Mouse (Mus musculus): ENCODE results near the gene N4bp1.
A peak's percentile ranks its signal among the peaks of the same experiment; 100 is the strongest.

Gene N4bp1

DNA sequence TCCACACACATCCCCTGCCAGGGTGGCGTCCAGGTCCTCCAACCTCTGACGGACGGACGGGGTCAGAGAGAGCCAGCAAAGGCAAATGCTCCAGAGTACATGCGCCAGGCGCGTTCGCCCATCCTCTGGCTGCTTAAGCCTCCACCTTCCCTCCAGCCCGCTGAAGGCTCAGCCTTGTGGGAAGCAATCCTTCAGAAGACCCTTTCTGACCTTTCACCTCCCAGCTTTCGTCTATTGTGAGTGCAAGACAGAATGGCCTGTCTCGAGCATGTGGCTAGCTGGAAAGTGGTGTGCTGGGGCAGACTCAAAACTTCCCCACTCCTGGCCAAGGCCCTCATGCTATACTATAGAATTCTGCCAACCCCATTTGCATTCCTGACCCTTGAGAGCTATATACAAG lies 30.4 kb downstream of the N4bp1 start:
- DNase-seq (ENCODE audit: low read depth), result no peak

DNA sequence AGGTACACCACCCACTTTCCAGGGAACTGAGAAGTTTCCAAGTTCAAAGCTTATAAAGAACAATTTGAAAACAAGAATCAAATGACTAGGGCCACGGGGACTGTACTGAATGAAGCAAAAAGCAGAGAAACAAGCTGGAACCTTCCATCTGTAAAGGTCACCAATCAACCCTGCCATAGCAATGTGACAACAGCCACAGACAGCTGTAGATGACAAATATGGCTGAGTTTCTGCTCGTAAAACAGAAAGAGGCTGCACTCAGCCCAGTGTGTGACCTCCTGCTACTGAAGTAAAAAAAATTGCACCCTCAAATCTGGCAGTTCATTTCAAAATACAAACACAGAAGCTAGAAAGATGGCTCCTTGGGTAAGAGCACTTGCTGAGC lies 31.1 kb downstream of the N4bp1 start:
- DNase-seq (ENCODE audit: low read depth), result no peak

DNA sequence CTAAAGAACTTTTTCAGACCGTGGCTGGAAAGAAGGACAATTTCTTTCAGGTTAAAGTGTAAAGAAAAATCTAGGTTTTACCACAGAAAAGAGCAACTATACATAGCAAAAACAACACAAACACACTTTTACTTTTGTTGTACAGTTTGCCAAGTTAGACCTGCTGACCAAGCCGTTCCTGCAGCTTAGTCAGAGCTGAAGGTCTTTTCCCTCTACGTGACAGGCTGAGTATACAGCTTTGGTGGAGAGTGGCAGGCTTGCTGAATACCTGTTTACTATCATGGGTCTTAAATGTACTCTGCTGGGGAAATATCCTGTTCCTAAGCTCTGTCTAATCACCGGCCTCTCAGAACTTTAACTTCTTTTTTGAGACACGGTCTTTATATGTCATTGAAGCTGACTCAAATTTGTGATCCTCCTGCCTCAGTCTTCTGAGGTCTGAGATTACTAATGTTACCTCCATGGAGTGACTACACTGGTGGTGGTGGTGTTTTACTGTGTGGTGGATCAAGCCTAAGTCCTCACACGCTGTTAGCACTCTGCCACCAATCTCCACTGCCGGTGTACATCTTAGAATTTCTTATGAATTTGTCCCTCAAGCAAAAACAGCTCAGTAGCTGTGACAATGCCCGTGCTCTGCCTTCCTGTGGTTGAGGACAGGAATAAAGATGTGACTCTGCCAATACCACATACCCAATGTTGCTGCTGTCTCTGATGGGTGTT lies 31.6 kb downstream of the N4bp1 start:
- no peak for DNase-seq (ENCODE audit: low read depth)

DNA sequence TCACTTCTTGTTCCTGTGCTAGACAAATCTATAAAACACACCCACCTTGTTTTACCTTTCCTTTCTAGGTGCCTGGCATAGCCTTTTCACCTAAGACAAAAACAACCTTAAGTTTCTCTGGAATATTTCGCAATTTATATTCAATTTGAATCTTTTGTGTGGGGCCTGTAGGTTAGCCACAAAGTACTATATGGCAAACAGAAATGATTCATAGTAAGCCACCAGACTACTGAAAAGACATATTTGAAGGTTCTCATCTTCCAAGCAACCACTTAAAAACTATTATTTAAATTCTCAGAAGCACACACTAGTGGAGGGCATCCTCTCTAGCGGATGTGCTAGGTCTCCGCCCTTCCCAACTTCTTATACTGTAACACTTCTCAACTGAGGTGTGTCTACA lies 32.6 kb downstream of the N4bp1 start:
- DNase-seq (ENCODE audit: low read depth), result no peak

DNA sequence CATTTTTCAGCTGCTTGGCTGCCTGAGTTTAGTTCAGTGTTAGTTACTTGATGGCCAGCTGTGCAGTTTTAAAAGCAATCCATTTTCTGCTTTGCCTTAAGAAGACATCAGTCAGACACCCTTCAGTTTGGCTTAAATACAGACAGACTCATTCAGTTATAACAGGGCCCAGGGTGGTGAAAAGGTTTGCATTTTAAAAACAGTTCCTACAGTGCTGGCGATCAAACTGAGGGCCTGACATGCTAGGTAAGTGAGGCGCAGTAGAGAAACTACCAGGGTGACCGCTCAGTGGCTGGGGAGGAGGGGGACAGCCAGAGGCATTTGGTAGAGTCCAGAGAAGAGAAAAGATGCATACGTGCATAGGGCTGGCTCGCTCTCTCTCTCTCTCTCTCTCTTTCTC lies 36.2 kb downstream of the N4bp1 start:
- DNase-seq (ENCODE audit: low read depth), result no peak

DNA sequence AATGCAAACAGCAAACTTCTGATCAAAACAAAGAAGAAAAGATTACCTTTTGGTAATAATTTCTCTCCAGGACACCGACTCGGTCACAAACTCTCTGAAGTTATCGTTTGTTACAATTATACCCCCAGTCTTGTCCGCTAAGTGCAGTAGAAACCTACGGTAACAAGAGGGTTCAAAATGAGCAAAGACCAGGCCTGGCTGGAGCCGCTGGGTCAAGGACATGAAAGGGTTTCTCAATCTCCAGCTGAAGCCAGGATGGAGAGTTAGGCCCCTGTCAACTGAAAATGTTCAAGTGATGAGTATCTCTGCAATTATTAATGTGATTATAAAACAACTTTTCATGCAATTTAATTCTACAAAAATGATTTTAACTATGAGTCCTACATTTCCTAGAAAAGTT lies 36.7 kb downstream of the N4bp1 start:
- no peak for DNase-seq (ENCODE audit: low read depth)

DNA sequence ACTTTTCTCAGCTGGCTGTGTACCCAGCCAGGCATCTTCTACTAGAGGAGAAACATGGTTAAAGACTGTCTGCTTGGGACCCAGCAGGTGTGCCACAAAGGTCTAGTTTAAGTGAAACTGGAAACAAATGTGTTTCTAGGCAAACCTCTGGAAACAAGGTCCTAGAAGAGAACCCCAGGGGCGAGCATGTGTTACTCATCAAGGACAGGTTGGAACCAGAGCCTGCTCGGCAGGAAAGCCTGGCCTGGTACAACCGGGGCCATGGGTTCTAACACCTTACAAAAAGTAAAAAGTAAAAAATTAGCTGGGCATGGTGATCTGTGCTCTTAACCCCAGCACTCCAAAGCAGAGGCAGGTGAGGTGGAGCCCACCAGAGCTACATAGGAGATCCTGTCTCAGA lies 38.0 kb downstream of the N4bp1 start:
- DNase-seq (ENCODE audit: low read depth), result no peak

DNA sequence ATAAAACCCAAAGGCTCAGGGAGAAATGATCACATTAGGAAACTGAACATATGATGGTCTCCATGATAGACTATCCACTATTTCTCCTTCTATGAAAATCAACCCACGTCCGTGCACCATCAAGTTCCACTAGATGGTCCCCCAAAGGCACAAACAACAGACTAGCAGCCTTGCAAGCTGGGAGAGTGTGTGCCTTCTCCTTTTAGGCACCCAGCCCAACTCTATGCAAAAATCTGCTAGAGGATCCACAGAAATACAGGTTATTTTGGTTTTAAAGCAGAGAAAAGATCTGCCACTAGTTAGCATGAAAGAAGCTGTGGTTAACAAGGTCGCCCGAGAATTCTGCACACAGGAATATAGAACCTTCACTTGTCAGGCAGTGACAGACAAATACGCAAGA lies 39.2 kb downstream of the N4bp1 start:
- no peak for DNase-seq (ENCODE audit: low read depth)

DNA sequence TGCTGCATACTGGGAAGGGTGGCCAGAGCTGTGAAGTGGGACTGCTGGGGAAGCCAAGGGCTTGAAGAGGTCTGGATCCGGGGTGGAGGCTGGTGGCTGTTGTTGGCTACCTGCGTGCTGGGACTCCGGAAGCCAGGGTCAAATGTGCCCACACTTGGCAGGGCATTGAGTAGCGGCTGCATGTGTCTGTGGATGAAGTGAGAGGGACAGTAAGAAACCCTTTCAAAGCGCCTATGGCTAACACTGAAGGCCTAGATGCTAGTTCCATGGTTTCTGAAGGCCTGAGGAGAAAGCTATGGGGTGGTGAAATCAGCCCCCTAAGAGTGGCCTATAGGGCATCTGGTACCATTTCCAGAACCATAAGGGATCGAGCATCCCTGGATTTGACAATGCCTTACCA lies 40.2 kb downstream of the N4bp1 start:
- DNase-seq (ENCODE audit: low read depth), result no peak

DNA sequence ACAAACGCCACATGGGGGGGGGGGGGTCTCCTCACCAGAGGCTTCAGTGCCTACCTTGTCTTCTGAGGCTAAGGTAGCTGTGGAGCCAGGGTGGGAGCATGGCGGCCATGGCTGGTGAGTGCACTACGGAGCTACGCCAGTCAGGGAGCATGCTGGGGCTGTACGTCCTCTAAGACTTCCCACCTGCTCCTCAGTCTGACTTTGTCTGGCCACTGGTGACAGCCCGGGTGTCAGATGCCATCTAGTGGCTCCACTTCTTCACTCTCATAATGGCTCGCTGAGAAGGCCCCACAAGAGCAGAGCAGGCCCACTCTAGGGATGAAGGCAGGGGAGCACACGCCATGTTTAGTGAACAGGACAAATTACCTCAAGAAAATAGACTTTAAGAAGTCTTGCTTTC lies 41.2 kb downstream of the N4bp1 start:
- DNase-seq (ENCODE audit: low read depth), result peak; percentile 32

DNA sequence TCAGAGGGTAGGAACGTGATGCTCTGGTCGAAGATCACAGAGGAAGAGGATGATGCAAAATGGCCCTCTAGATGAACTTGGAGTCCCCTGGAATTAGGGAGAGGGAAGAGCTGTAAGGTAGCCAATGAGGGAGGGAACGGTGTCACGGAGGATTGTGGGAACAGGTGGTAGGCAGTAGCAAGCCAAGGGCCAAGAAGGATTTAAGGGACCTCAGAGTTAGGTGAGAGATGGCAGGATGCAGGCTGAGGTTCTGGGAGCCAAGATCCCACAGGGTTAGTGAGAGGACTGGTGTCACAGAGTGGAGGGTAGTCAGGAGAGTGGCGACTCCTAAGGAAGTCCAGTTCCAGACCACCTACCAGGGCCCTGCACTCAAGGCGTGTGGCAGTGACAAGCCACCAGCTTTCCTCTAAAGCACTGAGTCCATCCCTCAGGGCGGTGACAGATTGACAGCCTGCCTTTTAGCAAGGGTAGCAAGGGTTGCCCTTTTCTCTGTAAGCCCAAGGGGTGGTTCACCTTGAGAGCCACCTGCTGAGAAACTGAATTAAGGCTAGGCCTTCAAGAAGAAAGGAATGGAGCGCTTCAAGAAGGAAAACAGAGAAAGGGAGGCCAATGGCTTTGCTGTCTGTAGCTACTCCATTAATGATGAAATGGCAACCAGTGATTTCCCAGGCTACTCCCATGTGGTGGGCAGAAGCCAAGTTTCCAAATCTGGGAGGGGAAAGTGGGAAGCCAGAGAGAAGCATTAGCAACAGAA lies 43.3 kb downstream of the N4bp1 start:
- no peak for DNase-seq (ENCODE audit: low read depth)

DNA sequence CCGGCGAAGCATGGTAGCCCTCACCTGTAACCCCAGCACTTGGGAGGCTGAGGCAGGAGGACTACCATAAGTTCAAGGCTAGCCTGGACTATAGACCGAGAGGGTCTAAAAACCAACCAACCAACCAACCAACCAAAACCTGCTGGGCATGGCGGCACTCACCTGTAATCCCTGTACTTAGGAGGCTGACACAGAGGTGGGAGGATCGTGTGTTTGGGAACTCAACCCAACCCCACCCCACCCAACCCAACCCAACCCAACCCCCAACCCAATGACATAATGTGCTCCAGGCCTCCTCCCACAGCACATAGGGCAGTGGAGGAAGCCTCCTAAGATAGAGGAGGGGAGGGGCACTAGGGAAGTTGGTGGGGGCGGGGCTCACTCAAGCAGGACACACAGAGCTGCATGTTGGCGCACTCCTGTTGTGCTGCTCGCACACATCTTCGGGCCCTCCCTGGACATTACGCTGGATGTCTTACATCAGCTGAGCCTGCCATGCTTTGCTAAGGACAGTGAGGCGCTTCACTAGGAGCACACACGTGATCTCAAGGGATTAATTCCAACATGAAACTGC lies 44.9 kb downstream of the N4bp1 start:
- DNase-seq (ENCODE audit: low read depth), result no peak

DNA sequence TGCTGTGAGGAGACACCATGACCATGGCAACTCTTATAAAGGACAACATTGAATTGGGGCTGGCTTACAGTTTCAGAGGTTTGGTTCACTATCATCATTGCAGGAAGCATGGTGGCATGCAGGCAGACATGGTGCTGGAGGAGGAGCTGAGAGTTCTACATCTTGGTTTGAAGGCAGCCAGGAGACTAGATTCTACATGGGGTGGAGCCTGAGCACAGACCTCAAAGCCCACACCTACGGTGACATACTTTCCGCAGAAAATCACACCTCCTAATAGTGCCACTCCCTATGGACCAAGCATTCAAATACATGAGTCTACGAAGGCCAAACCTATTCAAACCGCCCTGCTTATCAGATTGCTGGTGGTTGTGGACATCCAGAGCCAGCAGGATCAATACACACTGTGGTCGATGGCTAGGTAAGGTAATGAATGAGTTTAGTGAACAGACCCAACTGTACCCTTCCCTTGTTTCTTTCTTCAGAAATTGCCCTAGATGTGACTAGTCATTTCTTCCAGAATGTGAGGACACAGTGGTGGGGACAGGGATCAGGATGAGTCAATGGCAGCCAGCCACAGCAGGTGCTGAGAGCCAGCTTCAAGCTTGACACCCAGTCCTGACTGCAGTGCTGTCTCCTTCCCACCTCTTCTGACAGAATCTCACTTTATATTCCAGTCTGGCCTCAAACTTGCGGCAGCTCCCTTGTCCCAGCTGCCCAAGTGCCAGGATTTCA lies 46.2 kb downstream of the N4bp1 start:
- no peak for DNase-seq (ENCODE audit: low read depth)

DNA sequence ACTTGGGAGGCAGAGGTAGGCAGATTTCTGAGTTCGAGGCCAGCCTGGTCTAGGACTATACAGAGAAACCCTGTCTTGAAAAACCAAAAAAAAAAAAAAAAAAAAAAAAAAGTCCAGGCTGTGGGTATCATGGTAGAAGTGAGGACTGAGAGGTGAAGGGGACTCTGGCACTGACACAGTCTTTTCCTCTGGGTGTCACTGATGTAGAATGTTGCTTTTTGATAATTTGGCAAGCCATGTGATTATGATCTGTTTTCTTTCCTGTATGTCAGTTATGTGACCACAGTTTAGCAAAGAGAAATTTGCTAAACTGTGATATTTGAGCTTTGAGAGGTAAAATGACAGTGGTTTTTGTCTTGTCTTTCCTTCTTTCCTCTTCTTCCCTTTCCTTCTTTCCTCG lies 47.8 kb downstream of the N4bp1 start:
- DNase-seq (ENCODE audit: low read depth), result no peak

DNA sequence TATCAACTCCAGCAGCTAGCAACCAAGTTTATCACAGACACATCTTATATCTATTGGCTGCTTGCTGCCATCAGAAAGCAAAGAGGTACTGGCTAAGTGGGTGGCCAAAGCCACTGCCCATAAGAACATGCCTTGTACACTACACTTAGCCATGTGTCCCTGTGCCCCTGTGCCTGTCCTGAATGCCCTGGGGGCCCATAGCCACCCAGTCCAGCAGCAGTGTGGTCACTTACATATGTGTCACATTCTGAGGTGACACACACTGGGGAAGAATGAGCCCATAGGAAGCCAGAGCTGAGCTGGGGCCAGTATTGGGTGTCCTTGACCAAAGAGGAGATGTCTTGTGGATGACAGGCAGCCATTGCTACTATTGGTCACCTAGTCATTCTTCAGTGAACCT lies 49.2 kb downstream of the N4bp1 start:
- no peak for DNase-seq (ENCODE audit: low read depth)

DNA sequence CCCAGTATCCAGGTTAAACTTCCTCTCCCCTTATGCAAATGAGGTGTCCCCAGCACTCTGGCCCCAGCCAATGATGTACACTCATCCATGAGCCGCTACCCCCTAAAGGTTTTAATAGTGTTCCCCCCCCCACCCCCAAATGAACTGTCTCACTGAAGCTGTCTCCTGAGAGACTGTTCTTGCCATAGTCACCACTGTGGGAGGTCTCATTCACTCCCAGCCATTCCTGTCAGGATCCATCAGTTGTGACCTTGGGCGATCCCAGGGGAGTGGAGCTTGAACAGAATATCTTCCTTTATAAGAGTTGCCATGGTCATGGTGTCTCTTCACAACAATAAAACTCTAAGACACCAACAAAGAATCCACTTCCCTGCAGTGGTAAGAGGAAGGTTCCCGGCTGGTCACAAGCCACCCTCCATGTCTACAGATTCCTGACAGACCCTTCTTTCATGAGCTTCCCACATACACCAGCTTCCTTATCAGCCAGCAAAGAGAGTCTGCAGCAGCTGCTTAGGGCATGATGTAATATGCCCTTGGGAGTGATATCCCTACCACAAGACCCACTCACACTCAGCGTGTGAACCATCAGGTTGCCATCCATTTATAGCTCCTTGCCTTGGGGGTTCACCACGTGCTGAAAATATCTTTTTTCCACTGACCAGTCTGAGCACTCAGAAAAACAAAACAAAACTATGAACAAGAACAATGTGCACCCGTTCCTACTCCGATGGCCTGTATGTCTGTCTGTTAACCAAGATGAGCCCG lies 50.4 kb downstream of the N4bp1 start:
- DNase-seq (ENCODE audit: low read depth), result peak; percentile 42

DNA sequence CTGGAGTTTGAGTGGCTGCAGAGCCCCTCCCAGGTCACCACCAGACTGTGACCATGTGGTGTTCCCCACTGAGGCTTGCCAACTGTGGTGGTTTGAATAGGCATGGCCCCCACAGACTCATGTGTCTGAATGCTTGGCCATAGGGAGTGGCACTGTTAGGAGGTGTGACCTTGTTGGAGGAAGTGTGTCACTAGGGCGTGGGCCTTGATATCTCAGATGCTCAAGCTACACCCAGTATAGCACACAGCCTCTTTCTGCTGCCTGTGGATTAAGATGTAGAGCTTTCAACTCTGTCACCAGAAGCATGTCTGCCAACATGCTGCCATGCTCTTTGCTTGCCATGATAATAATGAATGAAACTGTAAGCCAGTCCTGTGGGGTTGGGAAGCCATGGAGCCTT lies 51.1 kb downstream of the N4bp1 start:
- DNase-seq (ENCODE audit: low read depth), result no peak

DNA sequence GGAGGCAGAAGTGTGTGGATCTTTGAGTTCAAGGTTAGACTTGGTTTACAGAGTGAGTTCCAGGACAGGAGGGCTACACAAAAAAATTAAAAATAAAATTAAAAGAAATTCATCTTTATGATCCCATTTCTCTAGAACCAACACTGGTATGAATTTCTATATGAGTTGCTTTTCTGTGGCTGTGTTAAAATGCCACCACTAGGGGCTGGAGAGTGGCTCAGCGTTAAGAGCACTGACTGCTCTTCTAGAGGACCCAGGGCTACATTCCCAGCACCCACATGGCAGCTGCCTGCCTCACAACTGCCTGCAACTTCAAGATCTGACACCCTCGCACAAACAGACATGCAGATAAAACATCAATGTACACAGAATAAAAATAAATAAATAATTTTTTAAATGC lies 56.1 kb downstream of the N4bp1 start:
- no peak for DNase-seq (ENCODE audit: low read depth)

DNA sequence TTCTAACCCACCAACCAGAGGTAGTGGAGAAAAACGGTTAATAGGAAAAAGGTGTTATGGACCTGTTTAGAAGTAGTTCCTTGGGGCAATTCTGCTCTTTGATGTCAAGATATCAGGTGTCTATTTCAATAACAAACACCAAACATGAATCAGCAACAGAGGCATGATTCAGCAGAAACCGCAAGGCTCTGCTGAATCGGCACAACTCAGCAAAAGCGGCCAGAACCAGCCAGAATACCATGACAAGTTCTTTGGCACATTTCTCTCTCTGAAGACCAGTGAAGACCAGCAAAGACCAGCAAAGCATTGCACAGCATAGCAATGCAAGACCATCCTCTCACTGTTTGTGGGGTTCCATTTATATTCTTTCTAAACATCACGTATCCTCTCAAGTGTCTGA lies 57.9 kb downstream of the N4bp1 start:
- peak; percentile 15 for DNase-seq (ENCODE audit: low read depth)

DNA sequence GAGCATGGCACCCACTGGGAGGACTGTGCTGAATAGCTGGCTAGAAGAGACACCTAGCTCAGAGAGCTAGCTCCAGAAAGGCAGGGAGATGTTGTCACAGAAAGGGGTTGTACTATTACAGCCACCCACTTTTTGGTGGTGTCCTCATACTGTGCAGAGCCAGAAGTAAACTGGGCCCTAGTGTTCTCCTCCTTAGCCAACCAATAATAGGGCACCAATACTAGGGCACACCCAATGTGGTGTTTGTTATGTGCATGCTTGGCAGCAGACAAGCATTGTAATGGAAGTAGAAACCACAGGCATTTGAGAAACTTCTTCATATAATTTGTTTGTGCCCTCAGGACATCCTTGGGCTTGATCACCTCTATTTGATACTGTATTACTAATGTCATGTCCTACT lies 58.5 kb downstream of the N4bp1 start:
- DNase-seq (ENCODE audit: low read depth), result peak; percentile 47

DNA sequence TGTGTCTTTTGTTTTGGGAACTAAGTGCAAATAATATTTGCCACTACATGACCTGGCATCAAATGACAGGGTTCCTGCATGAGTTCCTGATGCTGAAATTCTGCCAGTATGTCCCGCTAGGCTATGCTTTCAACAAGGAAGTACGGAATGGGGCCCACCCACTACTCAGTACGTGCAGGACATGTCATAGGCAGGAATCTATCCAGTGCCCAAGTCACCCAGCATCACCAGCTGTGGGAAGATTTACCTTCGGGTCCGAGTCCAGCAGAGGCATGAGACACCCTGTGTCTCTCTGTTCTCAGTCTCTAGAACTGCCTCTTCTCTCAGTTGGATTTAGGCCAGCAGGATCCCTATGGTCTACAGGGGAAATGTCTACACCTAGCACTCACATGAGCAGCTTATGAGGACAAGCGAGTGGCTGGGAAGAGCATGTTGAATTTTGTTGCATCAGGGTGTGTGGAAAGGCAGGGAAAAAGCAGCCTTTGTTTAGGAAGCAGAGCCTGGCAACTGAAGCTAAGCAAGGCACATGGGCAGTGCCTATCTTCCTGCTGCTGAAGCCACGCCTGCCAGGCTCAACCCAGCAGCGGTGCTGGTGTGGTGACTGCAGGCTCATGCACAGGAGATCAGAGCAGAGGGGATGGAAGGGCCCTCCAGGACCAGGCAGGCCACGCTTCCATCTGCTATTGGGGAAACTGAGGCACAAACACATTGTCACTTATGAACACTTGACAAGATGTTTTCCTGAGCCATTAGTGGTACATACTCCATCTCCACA lies 59.2 kb downstream of the N4bp1 start:
- DNase-seq (ENCODE audit: low read depth), result no peak

Measured in NIH3T3 (cell line).